Mouse (Mus musculus): ENCODE results near the gene Tbc1d2b.

DNA sequence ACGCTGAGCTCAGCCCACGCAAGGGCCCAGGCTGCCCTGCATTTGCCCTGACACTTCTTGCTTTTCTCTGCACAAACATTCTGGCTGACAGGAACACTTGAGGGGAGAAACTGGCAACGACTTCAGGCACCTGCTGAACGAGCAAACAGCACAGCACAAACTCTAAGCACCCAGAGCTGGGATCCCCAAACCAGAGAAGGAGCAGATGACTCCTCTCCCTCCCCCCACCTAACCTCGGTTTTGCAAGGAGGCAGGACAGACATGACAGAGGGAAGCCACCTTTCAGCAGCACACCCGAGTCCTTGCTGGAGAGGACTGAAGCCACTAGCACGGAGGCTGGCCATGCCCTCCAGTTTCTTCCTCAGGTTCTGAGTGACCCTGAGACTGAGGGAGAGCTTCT lies 23.3 kb downstream of the Tbc1d2b start:
- no peak for TF ChIP-seq CTCF (IDR thresholded peaks at IDR 0.05; ENCODE audit: borderline replicate concordance, insufficient read depth, low read length)
- no peak for TF ChIP-seq POLR2A (IDR thresholded peaks at IDR 0.05; ENCODE audit: low read depth, low read length)
